Mouse (Mus musculus): ENCODE data around the gene Bicc1. TPM values are rescaled to one million over a fixed set of nuclear protein-coding genes. Genes with fewer than 3 reads are reported as not detected.

Bicc1 gene
- polyA plus RNA-seq, 1 experiment, result 0.01 TPM

GRCm38 (mm10) chr10:71185059-71185458, 25.6 kb upstream of the Bicc1 start:
- no peak for TF ChIP-seq FLI1 (IDR thresholded peaks at IDR 0.05; ENCODE audit: low read length)
- TF ChIP-seq GATA1 (IDR thresholded peaks at IDR 0.05; ENCODE audit: borderline replicate concordance, low read length), result no peak
- H3K9me3 ChIP-seq, result peaks cover 23% of the 10 kb centered on the region
- H3K36me3 ChIP-seq (replicated peaks; ENCODE audit: low read length), result no peaks in the 10 kb centered on the region
- no peaks in the 10 kb centered on the region for H3K27me3 ChIP-seq (replicated peaks)
- no peaks in the 10 kb centered on the region for H3K4me1 ChIP-seq
- no peak overlapping the region for H3K4me3 ChIP-seq (replicated peaks)

GRCm38 (mm10) chr10:71183339-71184031, 24.0 kb upstream of the Bicc1 start:
- no peaks in the 10 kb centered on the region for H3K36me3 ChIP-seq (replicated peaks; ENCODE audit: low read length)
- no peaks in the 10 kb centered on the region for H3K4me1 ChIP-seq
- TF ChIP-seq GATA1 (IDR thresholded peaks at IDR 0.05; ENCODE audit: borderline replicate concordance, low read length) (no peak), FLI1 (IDR thresholded peaks at IDR 0.05; ENCODE audit: low read length) (no peak)

GRCm38 (mm10) chr10:71181931-71182330, 22.4 kb upstream of the Bicc1 start:
- Histone ChIP-seq H3K4me1 (no peaks in the 10 kb centered on the region), H3K4me3 (replicated peaks) (no peak overlapping the region), H3K9me3 (peaks cover 22% of the 10 kb centered on the region), H3K36me3 (replicated peaks; ENCODE audit: low read length) (no peaks in the 10 kb centered on the region), H3K27me3 (replicated peaks) (no peaks in the 10 kb centered on the region)
- TF ChIP-seq GATA1 (IDR thresholded peaks at IDR 0.05; ENCODE audit: borderline replicate concordance, low read length), result no peak
- TF ChIP-seq FLI1 (IDR thresholded peaks at IDR 0.05; ENCODE audit: low read length), result no peak

More at GRCm38 (mm10) chr10:71183339-71184031, 24.0 kb upstream of the Bicc1 start:
- Histone ChIP-seq H3K27me3 (replicated peaks) (no peaks in the 10 kb centered on the region), H3K9me3 (peaks cover 21% of the 10 kb centered on the region), H3K4me3 (replicated peaks) (no peak overlapping the region)

DNA sequence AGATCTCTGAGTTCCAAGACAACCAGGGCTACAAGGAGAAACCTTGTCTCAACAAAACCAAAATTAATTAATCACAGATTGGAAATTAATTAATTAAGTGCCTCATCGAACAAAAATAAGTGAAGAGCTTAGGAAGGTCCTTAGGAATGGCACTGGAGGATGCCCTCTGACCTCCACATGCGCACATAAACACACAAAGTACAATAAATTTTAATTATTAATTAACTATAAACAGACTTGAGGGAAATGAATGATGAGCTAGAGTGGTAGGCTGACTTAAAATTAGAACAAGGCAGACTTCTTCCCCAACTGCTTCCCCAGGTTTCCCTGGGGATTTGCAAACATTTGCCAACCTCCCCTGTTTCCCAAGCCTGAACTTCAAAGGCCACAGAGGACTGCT, 21.6 kb upstream of the Bicc1 start:
- no peaks in the 10 kb centered on the region for H3K4me1 ChIP-seq
- peaks cover 20% of the 10 kb centered on the region for H3K9me3 ChIP-seq
- H3K36me3 ChIP-seq (replicated peaks; ENCODE audit: low read length), result no peaks in the 10 kb centered on the region
- no peak overlapping the region for H3K4me3 ChIP-seq (replicated peaks)
- no peaks in the 10 kb centered on the region for H3K27me3 ChIP-seq (replicated peaks)
- TF ChIP-seq FLI1 (IDR thresholded peaks at IDR 0.05; ENCODE audit: low read length) (no peak), GATA1 (IDR thresholded peaks at IDR 0.05; ENCODE audit: borderline replicate concordance, low read length) (no peak)

DNA sequence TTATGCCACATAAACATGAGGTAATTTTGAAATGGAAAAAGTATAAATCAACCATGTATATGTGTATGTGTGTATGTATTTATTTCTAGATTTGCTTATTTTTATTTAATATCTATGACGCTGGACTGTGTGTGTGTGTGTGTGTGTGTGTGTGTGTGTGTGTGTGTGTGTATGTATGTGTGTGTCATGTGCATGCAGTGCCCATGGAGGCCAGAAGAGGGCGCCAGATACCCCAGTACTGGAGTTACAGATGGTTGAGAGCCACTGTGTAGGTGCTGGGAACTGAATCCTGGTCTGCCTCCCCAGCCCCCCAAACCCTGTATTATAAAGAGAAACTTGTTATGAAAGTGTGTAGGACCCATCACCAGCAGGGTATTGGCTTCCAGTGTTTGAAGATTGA, 20.6 kb upstream of the Bicc1 start:
- H3K27me3 ChIP-seq (replicated peaks), result no peaks in the 10 kb centered on the region
- H3K9me3 ChIP-seq, result peaks cover 15% of the 10 kb centered on the region
- TF ChIP-seq GATA1 (IDR thresholded peaks at IDR 0.05; ENCODE audit: borderline replicate concordance, low read length), result no peak
- TF ChIP-seq FLI1 (IDR thresholded peaks at IDR 0.05; ENCODE audit: low read length), result no peak
- H3K4me1 ChIP-seq, result no peaks in the 10 kb centered on the region
- H3K4me3 ChIP-seq (replicated peaks), result no peak overlapping the region
- H3K36me3 ChIP-seq (replicated peaks; ENCODE audit: low read length), result no peaks in the 10 kb centered on the region

DNA sequence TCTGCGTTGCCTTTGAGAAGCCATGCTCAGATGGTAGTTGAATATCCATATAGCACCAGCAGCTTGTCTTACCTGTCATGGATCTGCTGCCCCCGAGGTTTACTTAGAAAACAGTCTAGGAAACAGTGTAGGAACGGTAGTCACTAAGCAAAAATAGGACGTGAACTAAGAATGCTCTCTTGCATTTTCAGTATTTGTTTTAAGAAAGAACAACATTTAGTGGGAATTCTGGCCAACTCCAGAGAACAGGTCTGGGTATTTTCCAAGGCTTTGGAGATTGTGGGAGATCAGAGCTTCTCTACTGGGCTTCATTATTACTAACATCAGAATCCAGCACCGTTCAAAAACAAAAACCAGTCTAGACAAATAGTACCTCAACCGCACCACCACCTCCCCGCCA, 17.7 kb upstream of the Bicc1 start:
- H3K36me3 ChIP-seq (replicated peaks; ENCODE audit: low read length), result no peaks in the 10 kb centered on the region
- peaks cover 13% of the 10 kb centered on the region for H3K9me3 ChIP-seq
- H3K27me3 ChIP-seq (replicated peaks), result no peaks in the 10 kb centered on the region
- H3K4me1 ChIP-seq, result no peaks in the 10 kb centered on the region
- TF ChIP-seq GATA1 (IDR thresholded peaks at IDR 0.05; ENCODE audit: borderline replicate concordance, low read length), result no peak
- no peak for TF ChIP-seq FLI1 (IDR thresholded peaks at IDR 0.05; ENCODE audit: low read length)
- H3K4me3 ChIP-seq (replicated peaks), result no peak overlapping the region

GRCm38 (mm10) chr10:71176341-71176740, 16.8 kb upstream of the Bicc1 start:
- Histone ChIP-seq H3K4me1 (no peaks in the 10 kb centered on the region), H3K36me3 (replicated peaks; ENCODE audit: low read length) (no peaks in the 10 kb centered on the region), H3K27me3 (replicated peaks) (no peaks in the 10 kb centered on the region), H3K4me3 (replicated peaks) (no peak overlapping the region), H3K9me3 (peaks cover 11% of the 10 kb centered on the region)
- TF ChIP-seq FLI1 (IDR thresholded peaks at IDR 0.05; ENCODE audit: low read length) (no peak), GATA1 (IDR thresholded peaks at IDR 0.05; ENCODE audit: borderline replicate concordance, low read length) (no peak)

GRCm38 (mm10) chr10:71175280-71175679, 15.8 kb upstream of the Bicc1 start:
- Histone ChIP-seq H3K27me3 (replicated peaks) (no peaks in the 10 kb centered on the region), H3K4me3 (replicated peaks) (no peak overlapping the region), H3K9me3 (peaks cover 16% of the 10 kb centered on the region), H3K4me1 (no peaks in the 10 kb centered on the region), H3K36me3 (replicated peaks; ENCODE audit: low read length) (no peaks in the 10 kb centered on the region)
- no peak for TF ChIP-seq GATA1 (IDR thresholded peaks at IDR 0.05; ENCODE audit: borderline replicate concordance, low read length)
- no peak for TF ChIP-seq FLI1 (IDR thresholded peaks at IDR 0.05; ENCODE audit: low read length)

DNA sequence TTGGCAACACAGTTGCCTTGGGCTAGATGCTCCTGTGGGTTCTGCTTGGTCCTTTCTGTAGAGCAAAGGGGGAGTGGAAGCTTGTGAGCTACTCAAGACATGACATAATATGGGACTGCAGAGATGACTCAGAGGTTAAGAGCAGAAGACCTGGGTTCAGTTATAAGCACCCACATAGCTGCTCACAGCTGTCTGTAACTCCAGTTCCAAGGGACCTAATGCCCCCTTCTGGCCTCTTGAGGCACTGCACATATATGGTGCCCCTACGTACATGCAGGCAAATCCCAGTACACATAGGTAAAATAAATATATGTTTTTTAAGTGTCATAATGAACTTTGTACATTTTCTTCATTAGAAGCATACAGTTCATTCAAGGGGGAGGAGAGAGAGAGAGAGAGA, 11.9 kb upstream of the Bicc1 start:
- Histone ChIP-seq H3K27me3 (replicated peaks) (no peaks in the 10 kb centered on the region), H3K36me3 (replicated peaks; ENCODE audit: low read length) (no peaks in the 10 kb centered on the region), H3K9me3 (peaks cover 28% of the 10 kb centered on the region), H3K4me3 (replicated peaks) (no peak overlapping the region), H3K4me1 (no peaks in the 10 kb centered on the region)
- TF ChIP-seq FLI1 (IDR thresholded peaks at IDR 0.05; ENCODE audit: low read length) (no peak), GATA1 (IDR thresholded peaks at IDR 0.05; ENCODE audit: borderline replicate concordance, low read length) (no peak)

GRCm38 (mm10) chr10:71170771-71171170, 11.3 kb upstream of the Bicc1 start:
- Histone ChIP-seq H3K9me3 (peaks cover 29% of the 10 kb centered on the region), H3K4me1 (no peaks in the 10 kb centered on the region), H3K4me3 (replicated peaks) (no peak overlapping the region), H3K27me3 (replicated peaks) (no peaks in the 10 kb centered on the region), H3K36me3 (replicated peaks; ENCODE audit: low read length) (no peaks in the 10 kb centered on the region)
- TF ChIP-seq FLI1 (IDR thresholded peaks at IDR 0.05; ENCODE audit: low read length), result no peak
- TF ChIP-seq GATA1 (IDR thresholded peaks at IDR 0.05; ENCODE audit: borderline replicate concordance, low read length), result no peak
